Mouse (Mus musculus): Measurements from ENCODE around the gene Ptpn6. TPM values are rescaled to one million over a fixed set of nuclear protein-coding genes. Genes with fewer than 3 reads are reported as not detected.
"Not testable (repeated sequence)": the region's sequence is repeated elsewhere in the genome, so short reads cannot be mapped to it uniquely, and the experiment has no call there.

The Ptpn6 gene
- polyA plus RNA-seq, 1 experiment from 2014 or later: 9.2 TPM

- H3K9me3 ChIP-seq: no peaks in the 10 kb centered on the region
- H3K4me2 ChIP-seq: no peak overlapping the region
- H3K36me3 ChIP-seq: no peaks in the 10 kb centered on the region
- H3K4me3 ChIP-seq: no peak overlapping the region
- no peaks in the 10 kb centered on the region for H3K27me3 ChIP-seq
- no peak overlapping the region for H3K9ac ChIP-seq
- H3K27ac ChIP-seq: no peak overlapping the region
- ATAC-seq (ENCODE audit: insufficient number of reproducible peaks, insufficient read depth, low FRiP score, low TSS enrichment, low read depth): no peak
- 91% methylated on average over 3 of the region's 3 CpGs for WGBS
- H3K4me1 ChIP-seq: peaks cover 2% of the 10 kb centered on the region; the same call in 1 of the 2 replicates
Measured at GRCm38 (mm10) chr6:124689011-124689410, 49.5 kb downstream of the Ptpn6 start.

GRCm38 (mm10) chr6:124688151-124688758, 50.3 kb downstream of the Ptpn6 start:
- H3K9me3 ChIP-seq: no peaks in the 10 kb centered on the region
- H3K27ac ChIP-seq: no peak overlapping the region
- H3K27me3 ChIP-seq: no peaks in the 10 kb centered on the region
- no peaks in the 10 kb centered on the region for H3K4me1 ChIP-seq
- H3K4me2 ChIP-seq: no peak overlapping the region
- no peak overlapping the region for H3K9ac ChIP-seq
- 82% methylated on average over 8 of the region's 8 CpGs for WGBS
- no peaks in the 10 kb centered on the region for H3K36me3 ChIP-seq
- H3K4me3 ChIP-seq: no peak overlapping the region
- ATAC-seq (ENCODE audit: insufficient number of reproducible peaks, insufficient read depth, low FRiP score, low TSS enrichment, low read depth): no peak

- not testable (repeated sequence) for H3K4me3 ChIP-seq; H3K27me3 ChIP-seq; H3K9ac ChIP-seq; H3K27ac ChIP-seq; H3K4me2 ChIP-seq; ATAC-seq (ENCODE audit: insufficient number of reproducible peaks, insufficient read depth, low FRiP score, low TSS enrichment, low read depth); H3K9me3 ChIP-seq; H3K36me3 ChIP-seq; H3K4me1 ChIP-seq
- whole genome bisulfite sequencing: 79% methylated on average over 1 of the region's 1 CpGs
Measured at GRCm38 (mm10) chr6:124686644-124687043, 51.9 kb downstream of the Ptpn6 start.

GRCm38 (mm10) chr6:124685606-124686386, 52.7 kb downstream of the Ptpn6 start:
- ATAC-seq (ENCODE audit: insufficient number of reproducible peaks, insufficient read depth, low FRiP score, low TSS enrichment, low read depth): no peak
- H3K9ac ChIP-seq: no peak overlapping the region
- H3K27ac ChIP-seq: no peak overlapping the region
- H3K27me3 ChIP-seq: no peaks in the 10 kb centered on the region
- 93% methylated on average over 12 of the region's 12 CpGs for WGBS
- H3K36me3 ChIP-seq: no peaks in the 10 kb centered on the region
- H3K4me2 ChIP-seq: no peak overlapping the region
- no peak overlapping the region for H3K4me3 ChIP-seq
- H3K4me1 ChIP-seq: no peaks in the 10 kb centered on the region
- H3K9me3 ChIP-seq: no peaks in the 10 kb centered on the region

GRCm38 (mm10) chr6:124683591-124684417, 54.7 kb downstream of the Ptpn6 start:
- Histone ChIP-seq H3K4me2 (no peak overlapping the region), H3K36me3 (no peaks in the 10 kb centered on the region), H3K4me1 (no peaks in the 10 kb centered on the region), H3K4me3 (no peak overlapping the region), H3K27ac (no peak overlapping the region), H3K27me3 (no peaks in the 10 kb centered on the region), H3K9me3 (no peaks in the 10 kb centered on the region), H3K9ac (no peak overlapping the region)
- no peak for ATAC-seq (ENCODE audit: insufficient number of reproducible peaks, insufficient read depth, low FRiP score, low TSS enrichment, low read depth)
- 77% methylated on average over 14 of the region's 14 CpGs for WGBS

GRCm38 (mm10) chr6:124682291-124682690, 56.2 kb downstream of the Ptpn6 start:
- not testable (repeated sequence) for H3K4me3 ChIP-seq; ATAC-seq (ENCODE audit: insufficient number of reproducible peaks, insufficient read depth, low FRiP score, low TSS enrichment, low read depth); H3K27ac ChIP-seq; H3K4me1 ChIP-seq; H3K27me3 ChIP-seq; H3K36me3 ChIP-seq; H3K9me3 ChIP-seq; H3K4me2 ChIP-seq; H3K9ac ChIP-seq
- 69% methylated on average over 6 of the region's 6 CpGs for WGBS

GRCm38 (mm10) chr6:124679486-124679885, 59.0 kb downstream of the Ptpn6 start:
- Histone ChIP-seq H3K36me3 (peaks cover 2% of the 10 kb centered on the region), H3K27me3 (no peaks in the 10 kb centered on the region)

GRCm38 (mm10) chr6:124678769-124679168, 59.7 kb downstream of the Ptpn6 start:
- no peak for ATAC-seq (ENCODE audit: insufficient number of reproducible peaks, insufficient read depth, low FRiP score, low TSS enrichment, low read depth)
- no peaks in the 10 kb centered on the region for H3K4me1 ChIP-seq
- H3K9ac ChIP-seq: no peak overlapping the region

More at GRCm38 (mm10) chr6:124679486-124679885, 59.0 kb downstream of the Ptpn6 start:
- 86% methylated on average over 3 of the region's 3 CpGs for WGBS
- Histone ChIP-seq H3K9me3 (no peaks in the 10 kb centered on the region), H3K4me1 (no peaks in the 10 kb centered on the region), H3K9ac (no peak overlapping the region), H3K4me3 (no peak overlapping the region), H3K4me2 (no peak overlapping the region), H3K27ac (no peak overlapping the region)
- ATAC-seq (ENCODE audit: insufficient number of reproducible peaks, insufficient read depth, low FRiP score, low TSS enrichment, low read depth): no peak

GRCm38 (mm10) chr6:124676171-124676570, 62.3 kb downstream of the Ptpn6 start:
- Histone ChIP-seq H3K27ac (no peak overlapping the region), H3K4me2 (no peak overlapping the region), H3K4me1 (peaks cover 8% of the 10 kb centered on the region), H3K27me3 (no peaks in the 10 kb centered on the region), H3K4me3 (no peak overlapping the region), H3K36me3 (peaks cover 10% of the 10 kb centered on the region), H3K9me3 (no peaks in the 10 kb centered on the region), H3K9ac (no peak overlapping the region)
- no peak for ATAC-seq (ENCODE audit: insufficient number of reproducible peaks, insufficient read depth, low FRiP score, low TSS enrichment, low read depth)
- WGBS: 85% methylated on average over 6 of the region's 6 CpGs

More at GRCm38 (mm10) chr6:124678769-124679168, 59.7 kb downstream of the Ptpn6 start:
- peaks cover 10% of the 10 kb centered on the region for H3K36me3 ChIP-seq
- no peak overlapping the region for H3K27ac ChIP-seq
- H3K27me3 ChIP-seq: no peaks in the 10 kb centered on the region
- WGBS: 93% methylated on average over 7 of the region's 7 CpGs
- no peak overlapping the region for H3K4me2 ChIP-seq
- no peak overlapping the region for H3K4me3 ChIP-seq
- no peaks in the 10 kb centered on the region for H3K9me3 ChIP-seq

GRCm38 (mm10) chr6:124674591-124674990, 63.9 kb downstream of the Ptpn6 start:
- Histone ChIP-seq H3K36me3 (peaks cover 10% of the 10 kb centered on the region), H3K4me2 (no peak overlapping the region), H3K27me3 (no peaks in the 10 kb centered on the region), H3K4me3 (no peak overlapping the region), H3K9ac (no peak overlapping the region), H3K4me1 (peaks cover 8% of the 10 kb centered on the region), H3K9me3 (no peaks in the 10 kb centered on the region), H3K27ac (no peak overlapping the region)
- 90% methylated on average over 7 of the region's 7 CpGs for WGBS
- no peak for ATAC-seq (ENCODE audit: insufficient number of reproducible peaks, insufficient read depth, low FRiP score, low TSS enrichment, low read depth)

GRCm38 (mm10) chr6:124673619-124674018, 64.9 kb downstream of the Ptpn6 start:
- Histone ChIP-seq H3K4me1 (peaks cover 8% of the 10 kb centered on the region), H3K27me3 (no peaks in the 10 kb centered on the region), H3K4me2 (no peak overlapping the region), H3K9ac (no peak overlapping the region), H3K27ac (no peak overlapping the region), H3K9me3 (no peaks in the 10 kb centered on the region), H3K36me3 (peaks cover 10% of the 10 kb centered on the region), H3K4me3 (no peak overlapping the region)
- 92% methylated on average over 9 of the region's 9 CpGs for WGBS
- no peak for ATAC-seq (ENCODE audit: insufficient number of reproducible peaks, insufficient read depth, low FRiP score, low TSS enrichment, low read depth)

All from embryonic facial prominence, embryonic 13.5 days (tissue).